Mouse (Mus musculus) brain, embryonic 18.5 days (tissue): ENCODE results near the gene Olfr1046.
"Not testable (repeated sequence)": the region's sequence is repeated elsewhere in the genome, so short reads cannot be mapped to it uniquely, and the experiment has no call there.

Experiments used
- DNase-seq: peaks from one replicate; pipeline ENCODE4 v3.0.0-alpha.2; 2012; ENCODE audit warnings: low read depth, low spot score

Olfr1046 gene

GRCm38 (mm10) chr2:86219214-86219613 lies at the start of gene Olfr1046:
Gene Olfr1046, minus strand, starts transcription at chr2:86219314.
- no peak for DNase-seq

GRCm38 (mm10) chr2:86258228-86258627 lies 39.1 kb upstream of the Olfr1046 start, which contains the start of gene Olfr1049:
Gene Olfr1049, minus strand, starts transcription at chr2:86258328.
- DNase-seq, result not testable (repeated sequence)

GRCm38 (mm10) chr2:86240189-86240588 lies 21.1 kb upstream of the Olfr1046 start, which contains the start of gene Olfr1048:
Gene Olfr1048, minus strand, starts transcription at chr2:86240289.
- no peak for DNase-seq

GRCm38 (mm10) chr2:86231301-86231700 lies 12.2 kb upstream of the Olfr1046 start, which contains the start of gene Olfr1047:
Gene Olfr1047, minus strand, starts transcription at chr2:86231401.
- no peak for DNase-seq

- no peak for DNase-seq
Measured at GRCm38 (mm10) chr2:86202909-86203308, 16.2 kb downstream of the Olfr1046 start, which contains the start of gene Olfr1045. Gene Olfr1045, minus strand, starts transcription at chr2:86203009.

- DNase-seq, result no peak
Measured at GRCm38 (mm10) chr2:86195863-86196262, 23.3 kb downstream of the Olfr1046 start.

- no peak for DNase-seq
Measured at GRCm38 (mm10) chr2:86185583-86185982, 33.5 kb downstream of the Olfr1046 start, which contains the start of gene Olfr52. Gene Olfr52, minus strand, starts transcription at chr2:86185683.

GRCm38 (mm10) chr2:86179950-86180349 lies 39.2 kb downstream of the Olfr1046 start:
- DNase-seq, result no peak

GRCm38 (mm10) chr2:86177720-86178119 lies 41.4 kb downstream of the Olfr1046 start, which contains the start of gene Olfr1044:
Gene Olfr1044, minus strand, starts transcription at chr2:86177820.
- DNase-seq, result no peak

GRCm38 (mm10) chr2:86175422-86175821 lies 43.7 kb downstream of the Olfr1046 start:
- not testable (repeated sequence) for DNase-seq

GRCm38 (mm10) chr2:86167422-86167821 lies 51.7 kb downstream of the Olfr1046 start, which contains the start of gene Olfr1043:
Gene Olfr1043, minus strand, starts transcription at chr2:86167522.
- no peak for DNase-seq
